Mouse (Mus musculus) lung, embryonic 16.5 days (tissue): ENCODE measurements around the gene Trim38. TPM values are rescaled to one million over a fixed set of nuclear protein-coding genes. Genes with fewer than 3 reads are reported as not detected.

Experiments
- ATAC-seq: fragments of 200-750 bp; cut with Nextera tagmentation; 2 replicates; pipeline ENCODE4 v1.8.0; 2017; ENCODE audit warnings: low read depth, mild to moderate bottlenecking, moderate library complexity
- H3K27ac ChIP-seq: fragments of 300-500 bp; sonication (generic); 2 replicates; pipeline ENCODE4 v1.5.1; 2014; ENCODE audit warnings: mild to moderate bottlenecking, control low read depth, low read length
- H3K27me3 ChIP-seq: fragments of 300-500 bp; sonication (generic); 2 replicates; pipeline ENCODE4 v1.6.1; 2014; ENCODE audit warnings: low read depth, low read length, mixed read lengths; ENCODE audit not compliant: control insufficient read depth, insufficient read depth
- H3K36me3 ChIP-seq: fragments of 300-500 bp; sonication (generic); 2 replicates; pipeline ENCODE4 v1.6.1; 2014; ENCODE audit warnings: low read length; ENCODE audit not compliant: control insufficient read depth, insufficient read depth
- H3K4me1 ChIP-seq: fragments of 300-500 bp; sonication (generic); replicated peaks from 2 replicates; pipeline ENCODE4 v1.6.1; 2014; ENCODE audit warnings: low read length, mixed read lengths; ENCODE audit not compliant: control insufficient read depth, insufficient read depth
- H3K4me2 ChIP-seq: fragments of 300-500 bp; sonication (generic); 2 replicates; pipeline ENCODE4 v1.6.1; 2014; ENCODE audit warnings: low read depth, low read length, control low read depth
- H3K4me3 ChIP-seq: fragments of 300-500 bp; sonication (generic); 2 replicates; pipeline ENCODE4 v1.5.1; 2014; ENCODE audit warnings: mild to moderate bottlenecking, low read length, control low read depth
- H3K9ac ChIP-seq: fragments of 300-500 bp; sonication (generic); 2 replicates; pipeline ENCODE4 v1.6.1; 2014; ENCODE audit warnings: low read length, control low read depth
- H3K9me3 ChIP-seq: fragments of 300-500 bp; sonication (generic); 2 replicates; pipeline ENCODE4 v1.6.1; 2016; ENCODE audit warnings: low read length; ENCODE audit not compliant: control insufficient read depth
- WGBS: fragments of 180-500 bp; shearing (Covaris S2); extraction: QIAGEN DNeasy Blood & Tissue Kit; methylation state at CpG from one replicate; pipeline ENCODE4 v1.1.7; 2014; 5-methylcytosine and 5-hydroxymethylcytosine counted together
- polyA plus RNA-seq: library from polyadenylated mRNA; unstranded; fragments of >200 nt; fragmentation: Nextera tagmentation; extraction: Ambion mirVana; gene quantifications from 2 replicates; pipeline ENCODE4 v1.2.1, GENCODE M21; 2015

The Trim38 gene
- polyA plus RNA-seq, 1 experiment from 2014 or later: not detected

GRCm38 (mm10) chr13:23804532-23804931, 34.8 kb downstream of the Trim38 start:
- H3K4me2 ChIP-seq: no peak overlapping the region
- H3K36me3 ChIP-seq: no peaks in the 10 kb centered on the region
- 50% methylated on average over 2 of the region's 2 CpGs for WGBS
- H3K27ac ChIP-seq: no peak overlapping the region
- H3K4me3 ChIP-seq: no peak overlapping the region
- no peak for ATAC-seq
- H3K9ac ChIP-seq: no peak overlapping the region
- no peaks in the 10 kb centered on the region for H3K27me3 ChIP-seq
- no peaks in the 10 kb centered on the region for H3K9me3 ChIP-seq
- H3K4me1 ChIP-seq: no peaks in the 10 kb centered on the region

- Histone ChIP-seq H3K27ac (no peak within 1 kb of the TSS), H3K4me1 (no peaks in the 10 kb centered on the region), H3K9me3 (no peaks in the 10 kb centered on the region), H3K4me3 (no peak within 1 kb of the TSS), H3K9ac (no peak within 1 kb of the TSS), H3K4me2 (no peak within 1 kb of the TSS), H3K27me3 (no peaks in the 10 kb centered on the region), H3K36me3 (no peaks in the 10 kb centered on the region)
- no peak for ATAC-seq
- 52% methylated on average over 15 of the region's 15 CpGs for WGBS
Measured at GRCm38 (mm10) chr13:23806422-23807052, 36.8 kb downstream of the Trim38 start, which contains the start of gene Slc17a2. TSS of gene Slc17a2 (plus strand) at chr13:23806993.

- no peaks in the 10 kb centered on the region for H3K9me3 ChIP-seq
- no peaks in the 10 kb centered on the region for H3K36me3 ChIP-seq
- H3K27ac ChIP-seq: no peak overlapping the region
- no peak overlapping the region for H3K4me2 ChIP-seq
- WGBS: 67% methylated on average over 2 of the region's 2 CpGs
- no peak overlapping the region for H3K4me3 ChIP-seq
- no peak overlapping the region for H3K9ac ChIP-seq
- ATAC-seq: no peak
- H3K27me3 ChIP-seq: no peaks in the 10 kb centered on the region
- no peaks in the 10 kb centered on the region for H3K4me1 ChIP-seq
Measured at GRCm38 (mm10) chr13:23816148-23816547, 46.4 kb downstream of the Trim38 start.

GRCm38 (mm10) chr13:23820179-23820940, 50.6 kb downstream of the Trim38 start:
- Histone ChIP-seq H3K4me2 (no peak overlapping the region), H3K36me3 (no peaks in the 10 kb centered on the region), H3K9me3 (no peaks in the 10 kb centered on the region), H3K4me3 (no peak overlapping the region), H3K27ac (no peak overlapping the region), H3K9ac (no peak overlapping the region), H3K4me1 (no peaks in the 10 kb centered on the region), H3K27me3 (no peaks in the 10 kb centered on the region)
- WGBS: 66% methylated on average over 4 of the region's 4 CpGs
- ATAC-seq: no peak

GRCm38 (mm10) chr13:23822213-23822612, 52.5 kb downstream of the Trim38 start:
- ATAC-seq: no peak
- 41% methylated on average over 3 of the region's 3 CpGs for WGBS
- Histone ChIP-seq H3K4me2 (no peak overlapping the region), H3K4me3 (no peak overlapping the region), H3K36me3 (no peaks in the 10 kb centered on the region), H3K27me3 (no peaks in the 10 kb centered on the region), H3K27ac (no peak overlapping the region), H3K9ac (no peak overlapping the region), H3K9me3 (no peaks in the 10 kb centered on the region), H3K4me1 (no peaks in the 10 kb centered on the region)

- H3K27me3 ChIP-seq: no peaks in the 10 kb centered on the region
- H3K4me1 ChIP-seq: no peaks in the 10 kb centered on the region
- no peaks in the 10 kb centered on the region for H3K36me3 ChIP-seq
- no peak overlapping the region for H3K27ac ChIP-seq
- H3K4me3 ChIP-seq: no peak overlapping the region
- no peak for ATAC-seq
- no peak overlapping the region for H3K4me2 ChIP-seq
- WGBS: 49% methylated on average over 3 of the region's 3 CpGs
- H3K9ac ChIP-seq: no peak overlapping the region
- H3K9me3 ChIP-seq: no peaks in the 10 kb centered on the region
Measured at GRCm38 (mm10) chr13:23826606-23827005, 56.9 kb downstream of the Trim38 start.

GRCm38 (mm10) chr13:23833053-23833452, 63.3 kb downstream of the Trim38 start:
- Histone ChIP-seq H3K4me2 (no peak overlapping the region), H3K27ac (no peak overlapping the region), H3K4me3 (no peak overlapping the region), H3K4me1 (no peaks in the 10 kb centered on the region), H3K36me3 (no peaks in the 10 kb centered on the region), H3K9ac (no peak overlapping the region), H3K27me3 (no peaks in the 10 kb centered on the region), H3K9me3 (no peaks in the 10 kb centered on the region)
- 15% methylated on average over 6 of the region's 6 CpGs for WGBS
- no peak for ATAC-seq

GRCm38 (mm10) chr13:23834836-23835235, 65.1 kb downstream of the Trim38 start:
- ATAC-seq: no peak
- no peak overlapping the region for H3K4me3 ChIP-seq
- 86% methylated on average over 5 of the region's 5 CpGs for WGBS

GRCm38 (mm10) chr13:23836630-23837029, 66.9 kb downstream of the Trim38 start:
- H3K9ac ChIP-seq: no peak overlapping the region
- H3K27me3 ChIP-seq: no peaks in the 10 kb centered on the region
- no peak overlapping the region for H3K4me3 ChIP-seq
- H3K4me2 ChIP-seq: no peak overlapping the region
- no peaks in the 10 kb centered on the region for H3K9me3 ChIP-seq
- no peak for ATAC-seq
- no peak overlapping the region for H3K27ac ChIP-seq
- H3K36me3 ChIP-seq: no peaks in the 10 kb centered on the region
- H3K4me1 ChIP-seq: no peaks in the 10 kb centered on the region
- 83% methylated on average over 5 of the region's 5 CpGs for WGBS

More at GRCm38 (mm10) chr13:23834836-23835235, 65.1 kb downstream of the Trim38 start:
- no peaks in the 10 kb centered on the region for H3K36me3 ChIP-seq
- H3K9me3 ChIP-seq: no peaks in the 10 kb centered on the region
- H3K9ac ChIP-seq: no peak overlapping the region
- no peaks in the 10 kb centered on the region for H3K27me3 ChIP-seq
- H3K4me2 ChIP-seq: no peak overlapping the region
- H3K27ac ChIP-seq: no peak overlapping the region
- H3K4me1 ChIP-seq: no peaks in the 10 kb centered on the region
